8 mouse cellular contexts compared by ENCODE assay signal in genomic region chr6:90735396-90736036, GRCm38 (mm10).
DNase-seq lines count a peak whose midpoint lies in the region; ATAC-seq and TF ChIP-seq lines count a peak whose summit lies in the region.

No protein-coding gene starts in this region.

- H3K36me3 ChIP-seq in lung, postnatal 0 days (ENCODE audit: insufficient read depth, low read length): no peaks in the 10 kb centered on the region
- H3K36me3 ChIP-seq in liver, embryonic 13.5 days: no peaks in the 10 kb centered on the region
- H3K36me3 ChIP-seq in stomach, postnatal 0 days (ENCODE audit: control insufficient read depth, insufficient read depth, low read length): no peaks in the 10 kb centered on the region

- no peaks in the 10 kb centered on the region for H3K9me3 ChIP-seq in lung, postnatal 0 days (ENCODE audit: low read length)
- H3K9me3 ChIP-seq in liver, embryonic 13.5 days (replicated peaks): no peaks in the 10 kb centered on the region
- no peaks in the 10 kb centered on the region for H3K9me3 ChIP-seq in stomach, postnatal 0 days (ENCODE audit: control insufficient read depth, low read length)

- DNase-seq in cerebellum, adult 2 months: no peak
- no peak for DNase-seq in cerebellum, postnatal 10 days
- no peak for DNase-seq in lung, postnatal 0 days (ENCODE audit: low spot score)
- no peak for DNase-seq in lung, postnatal 4 days
- no peak for DNase-seq in liver, embryonic 13.5 days
- no peak for DNase-seq in stomach, postnatal 0 days (ENCODE audit: low spot score)
- DNase-seq in frontal cortex, postnatal 14 days (ENCODE audit: low spot score in 2 of 2): no peak

- H3K27ac ChIP-seq in cerebellum, adult 2 months (ENCODE audit: insufficient read depth, low read length): peak overlapping the region; percentile 80
- no peak overlapping the region for H3K27ac ChIP-seq in lung, postnatal 0 days (ENCODE audit: low read length)
- H3K27ac ChIP-seq in liver, embryonic 13.5 days: no peak overlapping the region
- no peak overlapping the region for H3K27ac ChIP-seq in stomach, postnatal 0 days (replicated peaks)

- 13% methylated on average over 4 of the region's 4 CpGs for WGBS in cerebellum, adult 2 months
- 34% methylated on average over 4 of the region's 4 CpGs for WGBS in lung, postnatal 0 days
- 44% methylated on average over 4 of the region's 4 CpGs for WGBS in liver, embryonic 13.5 days (ENCODE audit: insufficient replicate concordance)
- WGBS in stomach, postnatal 0 days: 37% methylated on average over 4 of the region's 4 CpGs

- ATAC-seq in lung, postnatal 0 days: no peak
- no peak for ATAC-seq in liver, embryonic 13.5 days (ENCODE audit: low read depth)
- ATAC-seq in stomach, postnatal 0 days (ENCODE audit: low FRiP score, low TSS enrichment): no peak
- no peak for ATAC-seq in CD4-positive, CD25-positive, alpha-beta regulatory T cell, adult 4 months

- peak overlapping the region; percentile 96 for H3K4me2 ChIP-seq in lung, postnatal 0 days (replicated peaks; ENCODE audit: low read depth, low read length)
- peak overlapping the region; percentile 95 for H3K4me2 ChIP-seq in liver, embryonic 13.5 days
- peak overlapping the region; percentile 97 for H3K4me2 ChIP-seq in stomach, postnatal 0 days (replicated peaks; ENCODE audit: low read depth)

- no peak for TF ChIP-seq CTCF in cerebellum, adult 2 months (IDR thresholded peaks at IDR 0.05; ENCODE audit: borderline replicate concordance, insufficient read depth, low read depth, low read length)
- no peak for TF ChIP-seq CTCF in lung, postnatal 0 days (IDR thresholded peaks at IDR 0.05)
- TF ChIP-seq CTCF in stomach, postnatal 0 days (IDR thresholded peaks at IDR 0.05; ENCODE audit: low read depth): no peak

- H3K27me3 ChIP-seq in cerebellum, adult 2 months (ENCODE audit: control insufficient read depth, insufficient read depth, low read length): no peaks in the 10 kb centered on the region
- H3K27me3 ChIP-seq in lung, postnatal 0 days (replicated peaks; ENCODE audit: insufficient read depth, low read length): no peaks in the 10 kb centered on the region
- H3K27me3 ChIP-seq in liver, embryonic 13.5 days: peaks cover 57% of the 10 kb centered on the region
- no peaks in the 10 kb centered on the region for H3K27me3 ChIP-seq in stomach, postnatal 0 days (ENCODE audit: control insufficient read depth, insufficient read depth, low read length)

- TF ChIP-seq POLR2A in cerebellum, adult 2 months (IDR thresholded peaks at IDR 0.05; ENCODE audit: borderline replicate concordance, insufficient read depth, low read length): no peak

- H3K4me1 ChIP-seq in cerebellum, adult 2 months (ENCODE audit: control insufficient read depth, insufficient read depth, low read length): peaks cover 34% of the 10 kb centered on the region
- H3K4me1 ChIP-seq in lung, postnatal 0 days (ENCODE audit: insufficient read depth, low read depth, low read length): peaks cover 17% of the 10 kb centered on the region; the same call in 1 of the 2 replicates
- peaks cover 30% of the 10 kb centered on the region for H3K4me1 ChIP-seq in liver, embryonic 13.5 days (replicated peaks)
- H3K4me1 ChIP-seq in stomach, postnatal 0 days (replicated peaks; ENCODE audit: control insufficient read depth, insufficient read depth): peaks cover 5% of the 10 kb centered on the region; the same call in 1 of the 2 replicates

- no peak for TF ChIP-seq EP300 in lung, postnatal 0 days (IDR thresholded peaks at IDR 0.05)
- TF ChIP-seq EP300 in stomach, postnatal 0 days (optimal IDR thresholded peaks at IDR 0.05): no peak

- H3K9ac ChIP-seq in lung, postnatal 0 days (replicated peaks; ENCODE audit: low read depth): peak overlapping the region; percentile 76; the same call in 1 of the 2 replicates
- H3K9ac ChIP-seq in liver, embryonic 13.5 days: peak overlapping the region; percentile 65; the same call in 1 of the 2 replicates
- H3K9ac ChIP-seq in stomach, postnatal 0 days (ENCODE audit: low read length): peak overlapping the region; percentile 78; the same call in 1 of the 2 replicates

- peak overlapping the region; percentile 59 for H3K4me3 ChIP-seq in cerebellum, adult 2 months (replicated peaks; ENCODE audit: insufficient read depth, low read depth, low read length)
- peak overlapping the region; percentile 80 for H3K4me3 ChIP-seq in lung, postnatal 0 days (ENCODE audit: low read depth, low read length)
- H3K4me3 ChIP-seq in liver, embryonic 13.5 days (replicated peaks): peak overlapping the region; percentile 74
- peak overlapping the region; percentile 81 for H3K4me3 ChIP-seq in stomach, postnatal 0 days (ENCODE audit: low read depth, low read length)
